Mouse (Mus musculus): ENCODE data around the gene Tmem265. TPM values are rescaled to one million over a fixed set of nuclear protein-coding genes. Genes with fewer than 3 reads are reported as not detected.
A peak's percentile ranks its signal among the peaks of the same experiment; 100 is the strongest.

The Tmem265 gene
- polyA plus RNA-seq, 1 experiment from 2014 or later = 12.8 TPM

DNA sequence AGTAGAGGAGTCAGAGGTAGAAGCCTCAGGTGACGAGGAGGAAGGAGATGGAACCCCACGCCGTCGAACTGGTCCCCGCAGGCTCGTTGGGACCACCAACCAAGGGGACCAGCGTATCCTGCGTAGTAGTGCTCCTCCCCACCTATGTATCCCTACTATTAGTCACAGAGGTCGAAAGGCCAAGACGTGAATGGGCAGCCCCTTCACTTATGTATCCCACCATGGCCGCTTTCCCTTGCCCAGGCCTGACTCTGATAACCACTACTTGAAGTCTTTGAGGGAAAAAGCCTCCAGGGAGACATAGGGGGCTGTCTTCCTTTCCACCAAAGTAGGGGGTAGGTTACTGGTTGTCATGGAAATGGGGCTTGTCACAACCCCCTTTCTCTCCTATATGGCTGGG, 610 bp upstream of the Tmem265 start:
- Histone ChIP-seq H3K36me3 (peaks cover 69% of the 10 kb centered on the region), H3K4me3 (replicated peaks) (no peak overlapping the region), H3K4me1 (0 out of 2 replicates have a peak, but pooled peaks cover 5% of the 10 kb centered on the region), H3K27me3 (no peaks in the 10 kb centered on the region), H3K9ac (no peak overlapping the region), H3K9me3 (replicated peaks) (no peaks in the 10 kb centered on the region), H3K4me2 (replicated peaks) (no peak overlapping the region), H3K27ac (replicated peaks) (no peak overlapping the region)
- 89% methylated on average over 11 of the region's 11 CpGs for WGBS
- ATAC-seq (ENCODE audit: insufficient number of reproducible peaks, low FRiP score, low TSS enrichment, low read depth) = no peak

GRCm38 (mm10) chr7:127564381-127565150, 3.4 kb downstream of the Tmem265 start:
- no peaks in the 10 kb centered on the region for H3K27me3 ChIP-seq
- WGBS = 71% methylated on average over 6 of the region's 6 CpGs
- 0 out of 2 replicates have a peak, but pooled peaks cover 5% of the 10 kb centered on the region for H3K4me1 ChIP-seq
- no peak overlapping the region for H3K4me2 ChIP-seq (replicated peaks)
- H3K9me3 ChIP-seq (replicated peaks) = no peaks in the 10 kb centered on the region
- peak overlapping the region; percentile 45; the same call in 1 of the 2 replicates for H3K27ac ChIP-seq (replicated peaks)
- H3K4me3 ChIP-seq (replicated peaks) = no peak overlapping the region
- peaks cover 55% of the 10 kb centered on the region for H3K36me3 ChIP-seq
- peak; percentile 47; the same call in 1 of the 2 replicates for ATAC-seq (ENCODE audit: insufficient number of reproducible peaks, low FRiP score, low TSS enrichment, low read depth)
- no peak overlapping the region for H3K9ac ChIP-seq

DNA sequence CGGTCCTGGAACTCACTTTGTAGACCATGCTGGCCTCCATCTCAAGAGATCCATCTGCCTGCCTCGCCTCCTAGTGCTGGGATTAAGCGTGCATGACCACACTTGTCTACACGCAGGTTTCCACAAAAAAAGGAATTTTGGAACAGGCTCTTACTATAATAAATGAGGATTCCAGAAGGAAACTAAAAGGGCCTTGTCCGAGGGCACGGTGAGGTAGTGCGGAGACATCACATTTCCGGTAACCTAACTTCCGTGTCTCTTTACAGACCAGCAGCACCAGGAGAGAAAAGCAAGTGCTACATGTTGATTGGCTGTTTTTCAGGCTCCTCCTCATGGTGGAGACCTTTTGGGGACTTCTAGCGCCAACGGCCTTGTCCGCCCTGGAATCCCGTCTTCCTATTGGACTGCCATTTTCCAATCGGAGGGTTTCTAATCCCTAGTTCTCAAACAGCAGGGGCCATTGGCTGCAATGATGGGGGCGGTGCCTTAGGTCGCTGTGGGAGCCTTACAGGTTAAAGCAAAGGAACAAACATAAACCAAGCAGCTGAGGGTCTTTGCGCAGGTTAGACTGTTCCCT, 11.8 kb downstream of the Tmem265 start, which contains the start of gene Phkg2:
Gene Phkg2 (plus strand): TSS at position 446 of the 577 bp plus-strand sequence.
- Histone ChIP-seq H3K4me2 (replicated peaks) (peak within 1 kb of the TSS; percentile 95), H3K9me3 (replicated peaks) (no peaks in the 10 kb centered on the region), H3K4me1 (peaks cover 24% of the 10 kb centered on the region), H3K9ac (peak within 1 kb of the TSS; percentile 82), H3K27me3 (no peaks in the 10 kb centered on the region), H3K27ac (replicated peaks) (peak within 1 kb of the TSS; percentile 80), H3K4me3 (replicated peaks) (peak within 1 kb of the TSS; percentile 77), H3K36me3 (peaks cover 14% of the 10 kb centered on the region)
- under 1% methylated on average over 17 of the region's 17 CpGs for WGBS
- ATAC-seq (ENCODE audit: insufficient number of reproducible peaks, low FRiP score, low TSS enrichment, low read depth) = peak; percentile 97

DNA sequence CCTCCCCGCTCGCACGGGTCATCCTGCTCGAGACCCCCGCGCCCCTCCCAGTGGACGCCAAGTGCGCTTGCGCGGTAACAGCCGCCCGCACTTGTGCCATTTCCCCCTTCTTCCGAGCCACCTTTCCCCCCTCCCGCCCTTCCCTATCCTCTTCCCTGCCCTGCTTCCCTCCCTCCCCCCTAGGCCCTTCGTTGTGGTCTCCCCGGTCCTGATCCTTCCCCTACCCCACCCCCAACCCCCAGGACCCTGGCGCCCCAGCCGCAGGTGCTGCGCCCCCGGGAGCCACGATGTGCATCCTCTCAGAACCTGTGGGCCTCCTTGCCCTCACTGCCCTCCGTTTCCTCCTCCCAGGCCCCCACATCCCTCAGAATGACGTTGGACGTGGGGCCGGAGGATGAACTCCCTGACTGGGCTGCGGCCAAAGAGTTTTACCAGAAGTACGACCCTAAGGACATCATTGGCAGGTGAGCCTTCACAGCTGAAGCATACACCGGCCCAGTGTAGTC, 12.4 kb downstream of the Tmem265 start:
- H3K27me3 ChIP-seq = no peaks in the 10 kb centered on the region
- H3K9ac ChIP-seq = peak overlapping the region; percentile 82
- peaks cover 24% of the 10 kb centered on the region for H3K4me1 ChIP-seq
- H3K4me3 ChIP-seq (replicated peaks) = peak overlapping the region; percentile 77
- WGBS = under 1% methylated on average over 27 of the region's 28 CpGs
- no peak; the same call in 1 of the 2 replicates for ATAC-seq (ENCODE audit: insufficient number of reproducible peaks, low FRiP score, low TSS enrichment, low read depth)
- H3K9me3 ChIP-seq (replicated peaks) = no peaks in the 10 kb centered on the region
- peak overlapping the region; percentile 55; the same call in 1 of the 2 replicates for H3K27ac ChIP-seq (replicated peaks)
- H3K36me3 ChIP-seq = peaks cover 20% of the 10 kb centered on the region
- H3K4me2 ChIP-seq (replicated peaks) = peak overlapping the region; percentile 95

DNA sequence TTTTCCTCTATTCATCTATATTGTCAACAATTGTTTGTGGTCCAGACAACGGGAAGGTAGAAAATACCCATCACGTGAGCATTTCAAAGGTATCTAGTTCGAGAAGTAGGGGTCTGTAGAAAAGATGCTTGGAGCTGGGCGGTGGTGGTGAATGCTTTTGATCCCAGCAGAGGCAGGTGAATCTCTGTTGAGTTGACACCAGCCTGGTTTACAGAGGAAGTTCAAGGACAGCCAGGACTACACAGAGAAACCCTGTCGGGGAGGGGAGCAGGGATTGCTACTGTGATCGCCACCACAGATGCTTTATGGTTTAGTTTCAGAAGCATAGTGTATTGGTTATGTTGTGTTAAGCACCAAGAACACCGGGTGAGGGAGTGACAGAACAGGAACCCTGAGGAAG, 12.9 kb downstream of the Tmem265 start:
- ATAC-seq (ENCODE audit: insufficient number of reproducible peaks, low FRiP score, low TSS enrichment, low read depth) = no peak
- WGBS = 17% methylated on average over 7 of the region's 7 CpGs
- H3K27ac ChIP-seq (replicated peaks) = 0 out of 2 replicates have a peak overlapping the region, but pooled peaks have one; percentile 55

DNA sequence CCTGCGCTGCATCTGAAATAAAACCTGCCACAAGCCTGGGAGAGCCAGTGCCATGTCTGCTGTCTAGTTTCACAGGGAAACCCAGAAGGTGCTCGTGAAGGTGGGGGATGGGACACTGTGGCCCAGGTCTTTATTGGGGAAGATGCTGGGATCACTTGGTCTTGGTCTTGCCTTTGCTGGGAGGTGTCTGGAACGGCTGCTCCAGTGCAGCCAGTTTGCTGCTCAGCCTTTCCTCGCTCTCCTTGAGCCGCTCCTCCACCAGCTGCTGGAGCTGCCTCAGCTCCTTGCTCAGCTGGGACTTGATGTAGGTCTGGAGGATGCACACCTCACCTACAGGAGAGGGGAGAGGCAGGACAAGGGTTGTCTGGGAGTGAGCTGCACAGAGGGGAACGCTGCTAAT, 22.1 kb downstream of the Tmem265 start:
- peaks cover 59% of the 10 kb centered on the region for H3K36me3 ChIP-seq
- H3K9me3 ChIP-seq (replicated peaks) = no peaks in the 10 kb centered on the region
- H3K4me2 ChIP-seq (replicated peaks) = no peak overlapping the region
- H3K27me3 ChIP-seq = no peaks in the 10 kb centered on the region
- no peak for ATAC-seq (ENCODE audit: insufficient number of reproducible peaks, low FRiP score, low TSS enrichment, low read depth)
- WGBS = 94% methylated on average over 6 of the region's 6 CpGs
- H3K27ac ChIP-seq (replicated peaks) = no peak overlapping the region
- H3K4me1 ChIP-seq = peaks cover 10% of the 10 kb centered on the region
- H3K9ac ChIP-seq = no peak overlapping the region
- no peak overlapping the region for H3K4me3 ChIP-seq (replicated peaks)

More for the DNA sequence above, 12.9 kb downstream of the Tmem265 start:
- no peaks in the 10 kb centered on the region for H3K27me3 ChIP-seq
- H3K9ac ChIP-seq = peak overlapping the region; percentile 82
- no peaks in the 10 kb centered on the region for H3K9me3 ChIP-seq (replicated peaks)
- peak overlapping the region; percentile 77 for H3K4me3 ChIP-seq (replicated peaks)
- H3K4me1 ChIP-seq = peaks cover 24% of the 10 kb centered on the region
- H3K4me2 ChIP-seq (replicated peaks) = peak overlapping the region; percentile 95
- H3K36me3 ChIP-seq = peaks cover 21% of the 10 kb centered on the region

DNA sequence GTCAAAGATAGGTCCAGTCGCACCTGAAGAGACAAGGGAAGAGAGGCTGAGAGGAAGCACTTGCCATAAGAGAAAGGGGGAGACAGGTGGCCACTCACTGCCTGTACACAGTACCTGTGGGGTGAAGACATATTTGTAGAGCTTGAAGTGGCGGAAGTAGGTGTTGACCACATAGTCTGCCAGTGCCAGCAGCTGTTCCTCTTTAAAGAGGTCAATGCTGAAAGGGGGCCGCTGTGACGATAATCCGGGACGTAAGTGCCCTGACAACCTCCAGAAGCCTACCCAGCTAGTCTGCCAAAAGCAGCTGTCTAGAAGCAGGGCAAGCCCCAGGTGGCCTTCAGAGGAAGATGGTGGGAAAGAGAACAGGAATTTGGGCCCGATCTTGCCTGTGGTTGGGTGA, 23.8 kb downstream of the Tmem265 start:
- no peaks in the 10 kb centered on the region for H3K9me3 ChIP-seq (replicated peaks)
- ATAC-seq (ENCODE audit: insufficient number of reproducible peaks, low FRiP score, low TSS enrichment, low read depth) = no peak
- H3K36me3 ChIP-seq = peaks cover 47% of the 10 kb centered on the region
- H3K4me1 ChIP-seq = peaks cover 19% of the 10 kb centered on the region
- 84% methylated on average over 7 of the region's 7 CpGs for WGBS
- H3K27ac ChIP-seq (replicated peaks) = no peak overlapping the region
- no peak overlapping the region for H3K9ac ChIP-seq
- H3K4me2 ChIP-seq (replicated peaks) = no peak overlapping the region
- no peak overlapping the region for H3K4me3 ChIP-seq (replicated peaks)
- no peaks in the 10 kb centered on the region for H3K27me3 ChIP-seq

- Histone ChIP-seq H3K36me3 (peaks cover 47% of the 10 kb centered on the region), H3K4me2 (replicated peaks) (no peak overlapping the region)
- 93% methylated on average over 6 of the region's 6 CpGs for whole genome bisulfite sequencing
These were observed 25.0 kb downstream of the Tmem265 start for GRCm38 (mm10) chr7:127586149-127586548.

DNA sequence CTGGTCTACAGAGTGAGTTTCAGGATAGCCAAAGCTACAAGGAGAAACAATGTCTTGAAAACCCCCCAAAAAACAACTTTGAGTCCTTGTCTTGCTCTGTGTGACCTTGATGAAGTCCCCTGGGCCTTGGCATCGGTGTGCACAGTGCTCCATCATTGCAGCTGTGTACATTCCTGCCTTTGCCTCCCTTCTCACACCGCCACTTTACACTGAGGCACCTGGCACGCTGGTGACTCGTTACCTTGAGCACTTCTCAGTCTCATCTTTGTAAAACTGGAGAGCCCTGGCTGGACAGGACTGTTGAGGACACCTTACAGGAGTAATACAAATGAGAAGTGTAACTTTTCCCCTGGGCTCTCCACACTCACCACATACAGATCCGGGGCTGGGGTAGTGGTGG, 26.0 kb downstream of the Tmem265 start:
- peak overlapping the region; percentile 94 for H3K4me2 ChIP-seq (replicated peaks)
- H3K27me3 ChIP-seq = no peaks in the 10 kb centered on the region
- peaks cover 48% of the 10 kb centered on the region for H3K36me3 ChIP-seq
- WGBS = 63% methylated on average over 5 of the region's 5 CpGs
- peaks cover 19% of the 10 kb centered on the region for H3K4me1 ChIP-seq
- H3K27ac ChIP-seq (replicated peaks) = no peak overlapping the region
- ATAC-seq (ENCODE audit: insufficient number of reproducible peaks, low FRiP score, low TSS enrichment, low read depth) = no peak
- H3K9me3 ChIP-seq (replicated peaks) = no peaks in the 10 kb centered on the region
- peak overlapping the region; percentile 95 for H3K4me3 ChIP-seq (replicated peaks)
- no peak overlapping the region for H3K9ac ChIP-seq

More at GRCm38 (mm10) chr7:127586149-127586548, 25.0 kb downstream of the Tmem265 start:
- no peak for ATAC-seq (ENCODE audit: insufficient number of reproducible peaks, low FRiP score, low TSS enrichment, low read depth)
- no peak overlapping the region for H3K4me3 ChIP-seq (replicated peaks)
- no peak overlapping the region for H3K9ac ChIP-seq
- H3K4me1 ChIP-seq = peaks cover 19% of the 10 kb centered on the region
- no peaks in the 10 kb centered on the region for H3K27me3 ChIP-seq
- no peak overlapping the region for H3K27ac ChIP-seq (replicated peaks)
- no peaks in the 10 kb centered on the region for H3K9me3 ChIP-seq (replicated peaks)

GRCm38 (mm10) chr7:127588011-127588871, 27.1 kb downstream of the Tmem265 start, which contains the start of the genes Ccdc189 and Rnf40:
Ccdc189 (minus strand) TSS chr7:127588595.
Rnf40 (plus strand) TSS chr7:127588767.
- peaks cover 48% of the 10 kb centered on the region for H3K36me3 ChIP-seq

More at GRCm38 (mm10) chr7:127588011-127588871, 27.1 kb downstream of the Tmem265 start, which contains the start of the genes Ccdc189 and Rnf40:
- under 1% methylated on average over 50 of the region's 50 CpGs for WGBS
- peak within 1 kb of the TSS; percentile 87 for H3K27ac ChIP-seq (replicated peaks)
- peak within 1 kb of the TSS; percentile 94 for H3K4me2 ChIP-seq (replicated peaks)
- H3K9me3 ChIP-seq (replicated peaks) = no peaks in the 10 kb centered on the region
- H3K4me1 ChIP-seq = peaks cover 19% of the 10 kb centered on the region
- peak within 1 kb of the TSS; percentile 90 for H3K9ac ChIP-seq
- H3K27me3 ChIP-seq = no peaks in the 10 kb centered on the region
- peak; percentile 97 for ATAC-seq (ENCODE audit: insufficient number of reproducible peaks, low FRiP score, low TSS enrichment, low read depth)
- peak within 1 kb of the TSS; percentile 95 for H3K4me3 ChIP-seq (replicated peaks)
